Mouse (Mus musculus): Measurements from ENCODE around the gene Stab1. TPM values are rescaled to one million over a fixed set of nuclear protein-coding genes. Genes with fewer than 3 reads are reported as not detected.

Stab1 gene
- total and polyA plus RNA-seq, 2 experiments from 2014 or later, result 11.7 to 25.5 TPM

DNA sequence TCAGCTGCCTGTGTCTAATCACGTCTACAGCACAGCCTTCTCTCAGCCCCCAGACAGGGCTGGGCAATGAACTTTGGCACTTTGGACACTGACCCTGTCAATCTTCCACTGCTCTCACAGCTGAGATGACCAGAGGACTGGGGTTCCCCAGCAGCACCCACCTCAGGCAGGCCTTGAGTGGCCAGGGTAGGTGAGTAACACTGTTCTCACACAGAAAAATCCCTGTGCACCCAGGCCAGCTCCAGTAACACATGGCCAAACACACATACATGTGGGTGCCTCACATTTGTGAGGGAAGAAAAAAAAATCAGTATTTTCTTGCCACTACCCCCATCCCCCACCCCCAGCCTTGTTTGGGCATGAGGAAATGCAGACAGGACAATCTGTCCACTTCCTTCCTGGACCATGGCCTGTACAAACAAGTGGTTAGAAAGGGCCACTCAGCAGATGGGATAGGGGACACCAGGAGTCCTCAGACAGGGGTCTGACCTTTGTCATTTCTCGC lies 14.4 kb upstream of the Stab1 start:
- DNase-seq (ENCODE audit: low spot score) (no peak), ATAC-seq (ENCODE audit: low FRiP score) (no peak)
- Histone ChIP-seq H3K9ac (replicated peaks; ENCODE audit: low read length, poor library complexity, severe bottlenecking) (no peak overlapping the region), H3K27ac (ENCODE audit: low read depth, low read length) (no peak overlapping the region), H3K9me3 (ENCODE audit: low read length) (no peaks in the 10 kb centered on the region), H3K36me3 (ENCODE audit: insufficient read depth, low read length) (peaks cover 81% of the 10 kb centered on the region), H3K4me1 (ENCODE audit: insufficient read depth, low read length) (no peaks in the 10 kb centered on the region), H3K27me3 (ENCODE audit: insufficient read depth, low read length) (no peaks in the 10 kb centered on the region), H3K4me2 (ENCODE audit: low read depth, low read length, poor library complexity, severe bottlenecking) (no peak overlapping the region), H3K4me3 (ENCODE audit: low read depth, low read length) (no peak overlapping the region)
- WGBS, result 73% methylated on average over 2 of the region's 2 CpGs
- TF ChIP-seq CTCF (IDR thresholded peaks at IDR 0.05), result no peak

DNA sequence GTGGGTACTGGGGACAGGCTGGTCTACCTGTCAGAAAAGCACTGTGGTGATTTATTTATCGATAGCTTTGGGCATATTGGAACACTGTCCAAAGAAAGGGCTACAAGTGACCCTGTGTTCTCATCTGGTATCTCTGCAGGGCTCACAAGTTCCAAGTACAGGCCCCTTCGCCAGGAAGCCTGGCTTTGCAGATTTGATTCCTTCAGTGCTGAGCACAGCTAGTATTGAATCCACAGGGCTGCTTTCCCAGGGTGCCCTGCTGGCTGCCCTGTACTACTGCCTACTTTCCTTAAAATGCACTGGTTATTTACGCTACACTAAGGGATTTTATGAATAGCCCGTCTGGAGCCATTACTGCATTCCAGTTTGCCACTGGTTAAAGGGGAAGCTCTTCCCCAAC lies 13.1 kb upstream of the Stab1 start:
- H3K4me3 ChIP-seq (ENCODE audit: low read depth, low read length), result no peak overlapping the region
- no peak for TF ChIP-seq CTCF (IDR thresholded peaks at IDR 0.05)
- DNase-seq (ENCODE audit: low spot score) (no peak), ATAC-seq (ENCODE audit: low FRiP score) (no peak)
- no peak overlapping the region for H3K27ac ChIP-seq (ENCODE audit: low read depth, low read length)
- 86% methylated on average over 4 of the region's 4 CpGs for WGBS
- H3K27me3 ChIP-seq (ENCODE audit: insufficient read depth, low read length), result no peaks in the 10 kb centered on the region
- H3K4me2 ChIP-seq (ENCODE audit: low read depth, low read length, poor library complexity, severe bottlenecking), result no peak overlapping the region
- no peaks in the 10 kb centered on the region for H3K9me3 ChIP-seq (ENCODE audit: low read length)
- H3K36me3 ChIP-seq (ENCODE audit: insufficient read depth, low read length), result peaks cover 82% of the 10 kb centered on the region
- no peaks in the 10 kb centered on the region for H3K4me1 ChIP-seq (ENCODE audit: insufficient read depth, low read length)
- H3K9ac ChIP-seq (replicated peaks; ENCODE audit: low read length, poor library complexity, severe bottlenecking), result no peak overlapping the region

DNA sequence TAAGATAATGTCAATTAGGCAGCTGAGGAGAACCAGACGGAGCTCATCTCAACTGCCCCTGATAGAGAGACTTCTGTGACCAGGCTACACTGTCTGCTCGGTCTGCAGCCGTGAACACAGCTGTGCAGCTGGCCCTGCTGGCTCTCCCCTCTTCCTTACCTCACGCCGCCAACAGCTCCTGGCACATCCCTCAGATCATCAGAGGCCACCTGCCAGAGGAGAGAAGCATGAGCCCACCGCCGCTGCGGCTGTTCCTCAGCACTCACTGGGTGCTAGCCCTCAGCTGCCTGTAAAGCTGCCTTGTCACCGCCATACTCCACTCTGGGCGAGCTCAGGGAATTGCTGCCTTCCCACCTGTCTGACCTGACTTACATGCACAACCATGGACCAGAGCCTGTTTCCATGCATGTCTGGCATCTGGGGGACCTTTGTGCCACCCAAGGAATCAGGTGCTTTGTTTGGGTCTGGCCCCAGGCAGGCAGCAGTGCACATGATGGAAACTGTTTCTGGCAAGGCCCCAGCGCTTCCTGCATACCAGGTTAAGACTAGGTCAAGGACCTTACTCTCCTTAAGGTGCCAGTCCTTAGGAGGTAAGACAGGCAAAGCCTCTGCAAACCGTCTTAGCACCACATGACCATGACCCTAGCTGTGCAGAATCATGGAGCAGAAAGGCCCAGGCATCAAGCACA lies 11.4 kb upstream of the Stab1 start:
- TF ChIP-seq CTCF (IDR thresholded peaks at IDR 0.05), result no peak
- Histone ChIP-seq H3K4me1 (ENCODE audit: insufficient read depth, low read length) (no peaks in the 10 kb centered on the region), H3K27me3 (ENCODE audit: insufficient read depth, low read length) (no peaks in the 10 kb centered on the region), H3K9me3 (ENCODE audit: low read length) (no peaks in the 10 kb centered on the region), H3K4me2 (ENCODE audit: low read depth, low read length, poor library complexity, severe bottlenecking) (no peak overlapping the region), H3K36me3 (ENCODE audit: insufficient read depth, low read length) (peaks cover 85% of the 10 kb centered on the region), H3K4me3 (ENCODE audit: low read depth, low read length) (no peak overlapping the region), H3K27ac (ENCODE audit: low read depth, low read length) (no peak overlapping the region), H3K9ac (replicated peaks; ENCODE audit: low read length, poor library complexity, severe bottlenecking) (no peak overlapping the region)
- 91% methylated on average over 12 of the region's 12 CpGs for WGBS
- ATAC-seq (ENCODE audit: low FRiP score) (no peak), DNase-seq (ENCODE audit: low spot score) (no peak)

DNA sequence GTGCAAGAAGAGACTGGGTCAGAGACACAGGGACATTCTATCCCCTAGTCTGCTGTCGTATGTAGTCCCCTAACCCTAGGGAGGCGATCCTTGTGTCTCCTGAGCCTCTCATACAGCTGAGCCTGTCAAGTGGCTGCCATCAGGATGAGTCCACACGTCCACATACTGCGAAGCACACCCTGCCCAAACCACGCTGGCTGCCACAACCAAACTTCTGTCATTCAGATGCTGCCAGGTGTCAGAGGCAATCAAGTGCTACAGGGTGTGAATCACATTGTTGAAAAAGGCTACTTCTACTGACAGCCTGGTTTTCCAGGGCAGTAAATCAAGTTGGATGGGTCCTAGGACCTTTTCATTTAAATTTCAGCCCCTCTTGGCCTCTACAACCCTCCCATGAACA lies 9.3 kb upstream of the Stab1 start:
- WGBS, result 93% methylated on average over 5 of the region's 5 CpGs
- Histone ChIP-seq H3K36me3 (ENCODE audit: insufficient read depth, low read length) (peaks cover 86% of the 10 kb centered on the region), H3K9me3 (ENCODE audit: low read length) (no peaks in the 10 kb centered on the region), H3K27ac (ENCODE audit: low read depth, low read length) (no peak overlapping the region), H3K27me3 (ENCODE audit: insufficient read depth, low read length) (no peaks in the 10 kb centered on the region), H3K4me2 (ENCODE audit: low read depth, low read length, poor library complexity, severe bottlenecking) (no peak overlapping the region), H3K9ac (replicated peaks; ENCODE audit: low read length, poor library complexity, severe bottlenecking) (no peak overlapping the region), H3K4me3 (ENCODE audit: low read depth, low read length) (no peak overlapping the region), H3K4me1 (ENCODE audit: insufficient read depth, low read length) (no peaks in the 10 kb centered on the region)
- ATAC-seq (ENCODE audit: low FRiP score), result no peak
- no peak for DNase-seq (ENCODE audit: low spot score)
- no peak for TF ChIP-seq CTCF (IDR thresholded peaks at IDR 0.05)

DNA sequence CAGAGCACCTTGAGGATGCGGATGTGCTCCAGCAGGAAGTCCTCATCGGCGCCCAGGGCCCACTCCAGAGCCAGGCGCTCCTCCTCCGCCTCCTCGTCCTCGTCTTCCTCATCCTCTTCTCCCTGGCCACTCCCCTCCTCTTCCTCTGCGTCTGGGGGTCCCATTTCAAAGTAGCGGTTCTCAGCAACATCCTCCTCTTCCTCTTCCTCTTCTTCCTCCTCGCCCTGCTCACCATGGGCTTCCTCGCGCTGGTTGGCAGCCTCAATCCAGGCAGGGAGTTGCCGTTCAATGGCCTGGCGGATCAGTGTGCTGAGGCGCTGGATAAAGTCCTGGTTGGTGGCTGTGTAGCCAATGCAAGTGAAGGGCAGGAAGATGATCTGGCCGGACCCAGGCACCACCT lies 8.8 kb upstream of the Stab1 start:
- Histone ChIP-seq H3K9ac (replicated peaks; ENCODE audit: low read length, poor library complexity, severe bottlenecking) (no peak overlapping the region), H3K27ac (ENCODE audit: low read depth, low read length) (no peak overlapping the region), H3K27me3 (ENCODE audit: insufficient read depth, low read length) (no peaks in the 10 kb centered on the region), H3K4me1 (ENCODE audit: insufficient read depth, low read length) (no peaks in the 10 kb centered on the region), H3K9me3 (ENCODE audit: low read length) (no peaks in the 10 kb centered on the region), H3K4me3 (ENCODE audit: low read depth, low read length) (no peak overlapping the region), H3K36me3 (ENCODE audit: insufficient read depth, low read length) (peaks cover 86% of the 10 kb centered on the region), H3K4me2 (ENCODE audit: low read depth, low read length, poor library complexity, severe bottlenecking) (no peak overlapping the region)
- 88% methylated on average over 16 of the region's 16 CpGs for WGBS
- ATAC-seq (ENCODE audit: low FRiP score), result no peak
- TF ChIP-seq CTCF (IDR thresholded peaks at IDR 0.05), result no peak
- no peak for DNase-seq (ENCODE audit: low spot score)

DNA sequence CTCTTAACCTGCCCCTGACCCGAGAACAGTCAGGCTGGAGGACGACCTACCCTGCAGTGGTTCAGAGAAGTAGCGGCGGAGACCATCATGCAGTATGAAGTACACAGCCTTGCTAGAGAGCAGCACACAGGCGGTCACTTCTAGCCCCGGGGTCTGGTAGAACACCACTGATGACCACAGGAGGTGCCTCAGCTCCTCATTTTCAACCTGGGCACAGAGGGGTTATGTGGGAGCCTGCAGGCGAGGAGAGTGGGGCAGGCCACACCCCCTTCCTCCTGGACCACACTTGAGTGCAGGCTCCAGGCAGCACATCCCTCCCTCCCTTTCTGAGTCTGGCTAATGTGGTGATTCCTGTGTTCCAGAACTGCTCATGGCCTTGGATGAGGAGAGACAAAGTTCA lies 5.1 kb upstream of the Stab1 start:
- Histone ChIP-seq H3K4me1 (ENCODE audit: insufficient read depth, low read length) (no peaks in the 10 kb centered on the region), H3K36me3 (ENCODE audit: insufficient read depth, low read length) (peaks cover 75% of the 10 kb centered on the region), H3K27ac (ENCODE audit: low read depth, low read length) (no peak overlapping the region), H3K27me3 (ENCODE audit: insufficient read depth, low read length) (no peaks in the 10 kb centered on the region), H3K4me3 (ENCODE audit: low read depth, low read length) (no peak overlapping the region), H3K4me2 (ENCODE audit: low read depth, low read length, poor library complexity, severe bottlenecking) (no peak overlapping the region), H3K9ac (replicated peaks; ENCODE audit: low read length, poor library complexity, severe bottlenecking) (no peak overlapping the region), H3K9me3 (ENCODE audit: low read length) (no peaks in the 10 kb centered on the region)
- no peak for ATAC-seq (ENCODE audit: low FRiP score)
- DNase-seq (ENCODE audit: low spot score), result no peak
- TF ChIP-seq CTCF (IDR thresholded peaks at IDR 0.05), result no peak
- WGBS, result 88% methylated on average over 7 of the region's 7 CpGs

All from midbrain, postnatal 0 days (tissue).